Mouse (Mus musculus): ENCODE results near the gene Olfr1501. TPM values are rescaled to one million over a fixed set of nuclear protein-coding genes. Genes with fewer than 3 reads are reported as not detected.

The Olfr1501 gene
- polyA plus RNA-seq (2017; shearing (Covaris generic)): 0.54 TPM

DNA sequence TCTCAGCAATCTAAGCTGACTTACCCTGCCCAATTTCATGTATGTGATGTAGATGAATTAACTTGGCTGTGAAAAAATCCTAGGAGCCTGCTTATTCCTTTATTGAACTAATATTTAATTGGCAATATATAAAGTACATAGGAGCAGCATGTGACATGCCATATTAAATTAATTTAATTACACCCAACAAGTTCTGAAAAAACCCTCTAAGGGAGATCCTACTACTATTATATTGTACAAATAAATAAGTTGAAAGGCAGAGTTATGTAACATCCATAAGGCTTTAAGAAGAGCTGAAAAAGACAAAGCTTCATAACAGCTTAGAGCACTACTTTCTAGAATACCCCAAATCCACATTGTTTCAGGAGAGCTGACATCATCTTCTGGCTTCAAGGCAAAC lies at the start of gene Olfr1501:
Gene Olfr1501 (minus strand): TSS at position 101 of the 400 bp plus-strand sequence.

DNA sequence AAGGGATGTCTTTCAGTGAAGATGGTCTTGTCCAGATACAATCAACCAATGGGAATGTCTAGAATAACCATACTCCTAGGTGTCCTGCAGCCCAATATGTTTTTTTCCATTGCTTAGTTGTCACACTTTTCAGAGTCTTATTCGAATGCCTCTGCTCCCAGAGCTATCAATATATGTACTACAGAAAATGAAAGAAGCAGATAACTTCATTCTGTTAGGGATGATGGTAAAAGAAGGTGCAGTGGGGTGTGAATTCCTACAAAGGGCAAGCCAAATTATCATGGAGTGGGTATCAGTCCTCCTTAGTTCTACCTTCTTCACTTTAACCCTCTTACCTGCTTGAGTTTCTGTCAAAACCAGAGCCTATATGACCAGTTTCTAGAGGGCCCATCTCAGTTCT lies 47.3 kb upstream of the Olfr1501 start, which contains the start of gene Olfr1504:
Gene Olfr1504 (minus strand): TSS at position 101 of the 400 bp plus-strand sequence.

DNA sequence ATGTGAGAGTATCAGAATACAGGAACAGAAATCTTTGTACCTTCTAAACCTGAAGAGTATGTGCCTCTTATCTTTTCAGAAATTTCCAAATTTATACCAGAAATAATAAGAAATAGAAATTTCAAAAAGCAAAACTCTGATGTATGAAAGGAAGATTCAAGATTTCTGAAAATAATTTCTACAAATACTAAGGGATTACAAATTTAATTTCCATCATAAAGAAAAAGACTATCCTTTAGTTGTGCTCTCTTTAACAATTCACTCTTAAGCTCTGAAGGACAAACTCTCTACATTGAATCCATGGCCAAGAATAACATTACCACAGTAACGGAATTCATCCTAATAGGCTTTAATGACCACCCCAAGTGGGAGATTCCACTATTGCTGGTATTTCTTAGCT lies 11.0 kb upstream of the Olfr1501 start, which contains the start of gene Olfr1502:
Gene Olfr1502 (plus strand): TSS at position 301 of the 400 bp plus-strand sequence.

DNA sequence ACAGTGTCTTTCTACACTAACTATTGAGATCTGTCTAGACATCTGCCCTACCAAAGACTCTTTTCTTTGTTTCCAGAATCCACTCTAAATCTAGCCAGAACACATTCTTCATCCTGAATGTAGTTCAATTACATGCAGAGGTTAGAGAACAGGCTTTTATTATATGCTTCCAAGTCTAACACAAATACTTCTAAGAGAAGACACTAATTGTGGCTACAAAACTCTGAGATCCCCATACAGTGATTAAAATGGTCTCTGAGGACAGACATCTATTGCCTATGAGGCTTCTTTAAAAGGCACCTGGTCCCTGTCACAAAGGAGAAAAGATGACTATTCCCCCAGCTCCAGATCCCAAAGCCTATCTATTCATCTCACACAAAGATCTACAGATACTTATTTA lies 20.1 kb downstream of the Olfr1501 start, which contains the start of gene Olfr1500:
Gene Olfr1500 (minus strand): TSS at position 101 of the 400 bp plus-strand sequence.

DNA sequence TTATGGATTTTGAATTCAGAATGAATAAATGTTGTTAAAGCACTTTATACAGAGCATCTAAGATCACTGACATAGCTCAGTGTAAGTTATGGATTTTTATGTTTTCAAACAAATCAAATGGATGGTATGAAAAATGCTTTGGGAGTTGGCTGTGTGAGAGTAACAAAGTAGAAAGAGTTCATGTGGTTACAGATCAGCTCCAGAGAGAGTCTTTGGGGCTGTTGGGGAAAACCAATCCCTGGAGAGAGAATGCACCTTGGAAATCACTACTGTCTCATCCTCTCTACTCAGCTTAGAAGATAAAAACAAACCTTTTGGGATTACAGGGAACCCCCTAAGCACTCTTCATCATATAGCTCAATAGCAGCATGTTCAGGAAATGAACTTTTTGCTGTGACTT lies 31.1 kb downstream of the Olfr1501 start, which contains the start of gene Olfr1499:
Gene Olfr1499 (minus strand): TSS at position 101 of the 400 bp plus-strand sequence.

DNA sequence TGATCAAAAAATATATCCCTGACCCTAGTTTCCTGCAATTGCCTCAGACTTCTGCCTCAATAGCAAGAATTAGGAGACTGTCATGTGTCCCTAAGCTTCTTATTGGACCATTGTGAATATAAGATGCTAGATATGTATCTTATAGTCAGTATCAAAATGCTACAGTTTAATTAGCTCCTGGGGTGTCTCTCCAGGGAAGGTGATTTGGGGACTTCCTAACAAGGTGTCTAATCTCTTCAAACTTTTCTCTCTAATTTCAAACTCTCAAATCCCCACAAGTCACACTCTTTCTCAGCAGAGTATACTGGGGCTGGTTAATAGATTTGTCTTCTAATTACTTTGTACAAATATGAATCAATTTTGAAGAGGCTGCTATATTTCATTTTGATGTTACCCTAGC lies 52.4 kb downstream of the Olfr1501 start, which contains the start of gene Olfr1497:
Gene Olfr1497 (minus strand): TSS at position 101 of the 400 bp plus-strand sequence.

Other genes with a start within 250 kb of the Olfr1501 start
- not detected for gene Olfr1487, start 233.3 kb downstream of the Olfr1501 start, polyA plus RNA-seq (2017; shearing (Covaris generic))
- not detected for gene Olfr1489, start 219.1 kb downstream of the Olfr1501 start, polyA plus RNA-seq (2017; shearing (Covaris generic))
- gene Olfr1490, start 199.6 kb downstream of the Olfr1501 start, polyA plus RNA-seq (2017; shearing (Covaris generic)): not detected
- not detected for gene Olfr1491, start 153.4 kb downstream of the Olfr1501 start, polyA plus RNA-seq (2017; shearing (Covaris generic))
- gene Olfr1493-ps1, start 127.4 kb downstream of the Olfr1501 start, polyA plus RNA-seq (2017; shearing (Covaris generic)): not detected
- not detected for gene Olfr1494, start 111.0 kb downstream of the Olfr1501 start, polyA plus RNA-seq (2017; shearing (Covaris generic))
- gene Olfr1495, start 86.1 kb downstream of the Olfr1501 start, polyA plus RNA-seq (2017; shearing (Covaris generic)): not detected
- gene Olfr1496, start 72.8 kb downstream of the Olfr1501 start, polyA plus RNA-seq (2017; shearing (Covaris generic)): not detected
- not detected for gene Olfr1497, start 52.5 kb downstream of the Olfr1501 start, polyA plus RNA-seq (2017; shearing (Covaris generic))
- gene Olfr1499, start 31.2 kb downstream of the Olfr1501 start, polyA plus RNA-seq (2017; shearing (Covaris generic)): 0.36 TPM
- gene Olfr1500, start 20.2 kb downstream of the Olfr1501 start, polyA plus RNA-seq (2017; shearing (Covaris generic)): not detected
- gene Olfr1502, start 11.1 kb upstream of the Olfr1501 start, polyA plus RNA-seq (2017; shearing (Covaris generic)): not detected
- not detected for gene Olfr1504, start 47.2 kb upstream of the Olfr1501 start, polyA plus RNA-seq (2017; shearing (Covaris generic))
- not detected for gene Olfr1505, start 62.8 kb upstream of the Olfr1501 start, polyA plus RNA-seq (2017; shearing (Covaris generic))